Mouse (Mus musculus) neural tube, embryonic 14.5 days (tissue): Measurements from ENCODE around the gene Csmd2. TPM values are rescaled to one million over a fixed set of nuclear protein-coding genes. Genes with fewer than 3 reads are reported as not detected.

Source experiments
- ATAC-seq: fragments of 200-750 bp; cut with Nextera tagmentation; 2 replicates; pipeline ENCODE4 v1.8.0; 2017; ENCODE audit warnings: low read depth, mild to moderate bottlenecking, moderate TSS enrichment, moderate library complexity
- H3K27ac ChIP-seq: fragments of 300-500 bp; sonication (generic); 2 replicates; pipeline ENCODE4 v1.5.1; 2014; ENCODE audit warnings: low read depth, mild to moderate bottlenecking, control low read depth, low read length, moderate library complexity, mixed read lengths
- H3K27me3 ChIP-seq: fragments of 300-500 bp; sonication (generic); 2 replicates; pipeline ENCODE4 v1.6.1; 2014; ENCODE audit warnings: low read length; ENCODE audit not compliant: control insufficient read depth, insufficient read depth
- H3K36me3 ChIP-seq: fragments of 300-500 bp; sonication (generic); 2 replicates; pipeline ENCODE4 v1.6.1; 2014; ENCODE audit warnings: low read length, mixed read lengths; ENCODE audit not compliant: control insufficient read depth, insufficient read depth
- H3K4me1 ChIP-seq: fragments of 300-500 bp; sonication (generic); 2 replicates; pipeline ENCODE4 v1.6.1; 2014; ENCODE audit warnings: low read length; ENCODE audit not compliant: control insufficient read depth, insufficient read depth
- H3K4me2 ChIP-seq: fragments of 300-500 bp; sonication (generic); 2 replicates; pipeline ENCODE4 v1.6.1; 2014; ENCODE audit warnings: mild to moderate bottlenecking, low read depth, low read length, control low read depth
- H3K4me3 ChIP-seq: fragments of 300-500 bp; sonication (generic); 2 replicates; pipeline ENCODE4 v1.5.1; 2014; ENCODE audit warnings: low read depth, low read length, control low read depth, mixed read lengths
- H3K9ac ChIP-seq: fragments of 300-500 bp; sonication (generic); replicated peaks from 2 replicates; pipeline ENCODE4 v1.6.1; 2014; ENCODE audit warnings: low read depth, mild to moderate bottlenecking, control low read depth, low read length, mixed read lengths
- H3K9me3 ChIP-seq: fragments of 300-500 bp; sonication (generic); 2 replicates; pipeline ENCODE4 v1.6.1; 2016; ENCODE audit warnings: low read length; ENCODE audit not compliant: control insufficient read depth
- WGBS: fragments of 180-500 bp; shearing (Covaris S2); extraction: QIAGEN DNeasy Blood & Tissue Kit; methylation state at CpG from one replicate; pipeline ENCODE4 v1.1.7; 2014; 5-methylcytosine and 5-hydroxymethylcytosine counted together
- polyA plus RNA-seq: library from polyadenylated mRNA; unstranded; fragments of >200 nt; fragmentation: Nextera tagmentation; extraction: Ambion mirVana; gene quantifications from 2 replicates; pipeline ENCODE4 v1.2.1, GENCODE M21; 2014

Csmd2 gene
- polyA plus RNA-seq, 1 experiment from 2014 or later, result 14.5 TPM

DNA sequence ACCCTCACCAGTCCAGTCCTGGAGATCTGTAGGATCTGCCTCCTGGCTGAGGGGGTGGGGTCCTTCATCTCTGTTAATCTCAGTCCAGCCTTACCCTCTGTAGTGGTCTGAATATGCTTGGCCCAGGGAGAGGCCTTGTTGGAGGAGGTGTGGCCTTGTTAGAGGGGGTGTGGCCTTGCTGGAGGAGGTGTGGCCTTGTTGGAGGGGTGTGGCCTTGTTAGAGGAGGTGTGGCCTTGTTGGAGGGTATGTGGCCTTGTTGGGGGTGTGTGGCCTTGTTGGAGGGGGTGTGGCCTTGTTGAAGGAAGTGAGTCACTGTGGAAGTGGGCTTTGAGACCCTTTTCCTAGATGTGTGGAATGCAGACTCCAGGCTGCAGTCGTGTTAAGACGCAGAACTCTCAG lies 3.2 kb upstream of the Csmd2 start:
- WGBS, result 88% methylated on average over 2 of the region's 2 CpGs
- H3K4me3 ChIP-seq, result no peak overlapping the region
- ATAC-seq, result no peak

GRCm38 (mm10) chr4:127985874-127986273 lies 1.8 kb upstream of the Csmd2 start:
- no peaks in the 10 kb centered on the region for H3K9me3 ChIP-seq
- H3K36me3 ChIP-seq, result no peaks in the 10 kb centered on the region
- no peak overlapping the region; the same call in 1 of the 2 replicates for H3K9ac ChIP-seq
- peak; percentile 73 for ATAC-seq
- peaks cover 13% of the 10 kb centered on the region; the same call in 1 of the 2 replicates for H3K4me1 ChIP-seq
- H3K27ac ChIP-seq, result peak overlapping the region; percentile 74
- 10% methylated on average over 10 of the region's 10 CpGs for WGBS
- H3K4me3 ChIP-seq, result peak overlapping the region; percentile 75
- H3K27me3 ChIP-seq, result no peaks in the 10 kb centered on the region
- peak overlapping the region; percentile 61 for H3K4me2 ChIP-seq

More for the DNA sequence above, 3.2 kb upstream of the Csmd2 start:
- H3K36me3 ChIP-seq, result no peaks in the 10 kb centered on the region
- H3K9ac ChIP-seq, result no peak overlapping the region
- 0 out of 2 replicates have a peak, but pooled peaks cover 5% of the 10 kb centered on the region for H3K4me1 ChIP-seq
- H3K27me3 ChIP-seq, result no peaks in the 10 kb centered on the region
- H3K4me2 ChIP-seq, result no peak overlapping the region
- H3K27ac ChIP-seq, result no peak overlapping the region
- no peaks in the 10 kb centered on the region for H3K9me3 ChIP-seq

DNA sequence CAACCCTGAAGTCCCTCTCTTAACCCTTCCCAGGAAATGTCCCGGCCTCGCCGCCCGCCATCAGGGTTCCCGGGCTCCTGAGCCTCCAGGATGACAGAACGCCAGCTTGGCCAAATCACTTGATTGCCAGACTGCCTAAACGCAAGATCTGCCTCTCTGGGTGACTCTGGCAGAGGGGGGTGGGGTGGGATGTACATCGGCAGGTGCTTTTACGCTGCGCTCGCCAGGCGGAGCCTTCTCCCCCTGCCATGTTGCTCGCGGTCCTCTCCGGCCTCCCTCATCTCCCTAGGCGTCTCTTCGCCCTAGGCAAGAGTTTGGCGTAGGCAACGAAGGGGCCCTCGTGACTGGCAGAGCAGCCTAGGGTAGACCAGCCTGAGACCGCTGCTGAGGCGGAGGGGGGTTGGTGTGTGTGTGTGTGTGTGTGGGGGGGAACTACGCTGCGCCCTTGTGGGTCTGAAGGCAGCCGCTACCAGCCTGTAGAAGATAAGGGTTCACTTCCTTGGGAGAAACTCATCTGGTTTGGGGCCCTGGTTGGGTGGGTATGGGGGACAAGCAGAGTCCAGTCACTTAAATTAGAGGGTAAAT lies 1.1 kb upstream of the Csmd2 start:
- peak overlapping the region; percentile 61 for H3K4me2 ChIP-seq
- H3K27me3 ChIP-seq, result no peaks in the 10 kb centered on the region
- peak overlapping the region; percentile 75 for H3K4me3 ChIP-seq
- peaks cover 13% of the 10 kb centered on the region; the same call in 1 of the 2 replicates for H3K4me1 ChIP-seq
- peak overlapping the region; percentile 74 for H3K27ac ChIP-seq
- ATAC-seq, result peak; percentile 22; the same call in 1 of the 2 replicates
- H3K9ac ChIP-seq, result peak overlapping the region; percentile 78
- WGBS, result 1% methylated on average over 25 of the region's 25 CpGs
- no peaks in the 10 kb centered on the region for H3K36me3 ChIP-seq
- no peaks in the 10 kb centered on the region for H3K9me3 ChIP-seq

DNA sequence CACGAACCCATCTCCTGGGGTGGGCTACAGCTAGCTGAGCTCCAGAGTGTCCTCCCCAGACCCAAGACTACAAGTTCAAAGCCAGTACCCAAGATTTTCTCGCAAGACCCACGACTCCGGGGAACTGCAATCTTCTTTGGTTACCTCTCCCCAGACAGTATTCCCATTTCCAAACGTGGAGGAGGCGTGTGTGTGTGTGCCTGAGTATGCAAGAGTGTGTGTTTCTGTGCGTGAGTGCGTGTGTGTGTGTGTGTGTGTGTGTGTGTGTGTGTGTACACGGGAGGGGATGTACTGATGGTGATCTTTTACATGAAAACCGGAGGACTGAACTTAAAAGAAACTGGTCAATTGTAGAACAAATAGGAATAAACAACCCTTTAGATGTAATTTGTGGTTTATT lies 387 bp upstream of the Csmd2 start:
- WGBS, result 4% methylated on average over 10 of the region's 10 CpGs
- Histone ChIP-seq H3K27me3 (no peaks in the 10 kb centered on the region), H3K4me2 (peak overlapping the region; percentile 61), H3K9ac (peak overlapping the region; percentile 78), H3K27ac (peak overlapping the region; percentile 84), H3K9me3 (no peaks in the 10 kb centered on the region), H3K4me3 (peak overlapping the region; percentile 75), H3K4me1 (peaks cover 13% of the 10 kb centered on the region; the same call in 1 of the 2 replicates), H3K36me3 (no peaks in the 10 kb centered on the region)
- ATAC-seq, result no peak

- WGBS, result 1% methylated on average over 35 of the region's 39 CpGs
- Histone ChIP-seq H3K27ac (peak overlapping the region; percentile 84), H3K4me3 (peak overlapping the region; percentile 75), H3K4me2 (peak overlapping the region; percentile 61), H3K4me1 (peaks cover 13% of the 10 kb centered on the region; the same call in 1 of the 2 replicates), H3K9ac (peak overlapping the region; percentile 78), H3K27me3 (no peaks in the 10 kb centered on the region), H3K36me3 (no peaks in the 10 kb centered on the region), H3K9me3 (no peaks in the 10 kb centered on the region)
- no peak for ATAC-seq
Observed at GRCm38 (mm10) chr4:127988526-127989180, 996 bp downstream of the Csmd2 start.

DNA sequence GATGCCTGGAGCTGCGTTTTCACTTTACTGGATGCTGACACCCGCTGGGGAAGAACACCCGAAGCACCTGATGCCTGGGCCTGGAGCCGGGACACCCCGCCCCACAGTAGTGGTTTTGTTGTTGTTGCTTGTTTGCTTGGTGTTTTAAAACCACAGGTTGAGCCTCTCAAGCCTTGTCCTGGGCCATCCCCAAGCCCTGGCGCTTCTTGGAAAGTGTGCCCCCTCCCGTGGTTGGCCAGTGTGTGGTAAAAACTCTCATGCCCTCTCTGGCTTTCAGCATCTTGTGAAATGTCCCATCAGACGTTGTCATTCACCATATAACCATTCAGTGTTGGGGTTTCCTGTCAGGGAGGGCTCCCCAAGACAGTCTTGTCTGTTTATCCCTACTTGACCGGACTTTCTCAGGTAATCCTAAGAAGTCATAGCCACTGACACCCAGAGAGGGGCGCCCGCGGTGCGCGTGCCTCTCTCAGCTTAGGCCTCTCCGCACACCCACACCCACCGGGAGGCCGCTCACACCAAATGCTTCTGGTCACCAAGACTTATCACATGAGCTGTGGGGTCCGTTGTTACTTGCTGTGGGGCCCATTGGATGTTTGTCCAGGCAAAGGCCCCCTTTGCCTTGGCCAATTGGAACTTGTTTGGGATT lies 1.8 kb downstream of the Csmd2 start:
- no peak; the same call in 1 of the 2 replicates for ATAC-seq
- WGBS, result 7% methylated on average over 18 of the region's 18 CpGs
- Histone ChIP-seq H3K9me3 (no peaks in the 10 kb centered on the region), H3K9ac (peak overlapping the region; percentile 78), H3K36me3 (no peaks in the 10 kb centered on the region), H3K27ac (no peak overlapping the region), H3K4me2 (peak overlapping the region; percentile 61), H3K27me3 (no peaks in the 10 kb centered on the region), H3K4me3 (peak overlapping the region; percentile 75), H3K4me1 (peaks cover 13% of the 10 kb centered on the region; the same call in 1 of the 2 replicates)

DNA sequence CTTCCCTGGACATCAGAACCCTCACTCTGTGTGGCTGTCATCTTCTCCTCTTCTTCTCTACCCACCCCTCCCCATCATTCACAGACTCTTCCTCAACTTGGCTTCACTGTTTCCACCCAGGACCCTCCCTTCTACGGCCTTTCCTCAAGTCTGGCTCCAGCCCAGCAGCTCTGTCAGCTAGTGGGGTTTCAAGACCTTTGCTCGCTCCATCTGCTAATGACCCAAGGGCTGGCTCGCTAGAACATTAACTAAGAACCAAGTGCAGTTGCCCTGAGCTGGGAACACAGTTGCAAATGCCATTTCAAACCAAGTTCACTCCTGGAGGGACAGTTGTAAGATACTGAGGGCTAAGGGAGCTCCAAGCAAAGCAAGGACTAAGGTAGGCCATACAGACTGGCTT lies 11.6 kb downstream of the Csmd2 start:
- no peak for ATAC-seq
- WGBS, result 83% methylated on average over 3 of the region's 3 CpGs

DNA sequence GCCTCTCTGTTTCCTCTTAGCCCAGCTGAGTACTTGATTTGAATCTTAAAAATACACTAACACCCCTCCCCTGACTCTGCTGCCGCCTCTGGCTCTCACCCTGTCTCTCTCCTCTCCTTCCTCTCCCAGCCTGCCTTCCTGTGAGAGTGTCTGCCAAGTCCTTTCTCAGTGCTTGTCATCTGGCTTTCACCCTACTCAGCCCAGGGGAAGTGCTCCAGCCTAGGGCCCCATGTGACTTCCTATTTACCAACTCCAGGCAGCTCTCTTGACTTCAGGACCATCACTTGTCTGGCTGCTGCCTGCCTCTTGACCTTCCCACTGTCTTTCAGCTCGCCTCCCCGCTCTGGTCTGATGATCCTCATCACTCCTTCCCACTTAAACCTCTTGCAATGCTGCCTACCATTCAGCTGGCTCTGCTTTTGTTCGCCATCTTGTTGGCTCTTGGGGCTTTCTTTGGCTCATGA lies 15.0 kb downstream of the Csmd2 start:
- 76% methylated on average over 4 of the region's 4 CpGs for WGBS
- Histone ChIP-seq H3K36me3 (no peaks in the 10 kb centered on the region), H3K4me1 (no peaks in the 10 kb centered on the region), H3K4me3 (no peak overlapping the region), H3K9ac (no peak overlapping the region), H3K27me3 (no peaks in the 10 kb centered on the region), H3K27ac (no peak overlapping the region), H3K4me2 (no peak overlapping the region), H3K9me3 (no peaks in the 10 kb centered on the region)
- no peak for ATAC-seq

More for the DNA sequence above, 11.6 kb downstream of the Csmd2 start:
- Histone ChIP-seq H3K4me1 (no peaks in the 10 kb centered on the region), H3K27me3 (no peaks in the 10 kb centered on the region), H3K4me2 (no peak overlapping the region), H3K9ac (no peak overlapping the region), H3K27ac (no peak overlapping the region), H3K9me3 (no peaks in the 10 kb centered on the region), H3K36me3 (no peaks in the 10 kb centered on the region), H3K4me3 (no peak overlapping the region)
